Mouse (Mus musculus): ENCODE measurements around the gene Psmd9. TPM values are rescaled to one million over a fixed set of nuclear protein-coding genes. Genes with fewer than 3 reads are reported as not detected.

Gene Psmd9
- polyA plus RNA-seq, 1 experiment, result 70.7 TPM

DNA sequence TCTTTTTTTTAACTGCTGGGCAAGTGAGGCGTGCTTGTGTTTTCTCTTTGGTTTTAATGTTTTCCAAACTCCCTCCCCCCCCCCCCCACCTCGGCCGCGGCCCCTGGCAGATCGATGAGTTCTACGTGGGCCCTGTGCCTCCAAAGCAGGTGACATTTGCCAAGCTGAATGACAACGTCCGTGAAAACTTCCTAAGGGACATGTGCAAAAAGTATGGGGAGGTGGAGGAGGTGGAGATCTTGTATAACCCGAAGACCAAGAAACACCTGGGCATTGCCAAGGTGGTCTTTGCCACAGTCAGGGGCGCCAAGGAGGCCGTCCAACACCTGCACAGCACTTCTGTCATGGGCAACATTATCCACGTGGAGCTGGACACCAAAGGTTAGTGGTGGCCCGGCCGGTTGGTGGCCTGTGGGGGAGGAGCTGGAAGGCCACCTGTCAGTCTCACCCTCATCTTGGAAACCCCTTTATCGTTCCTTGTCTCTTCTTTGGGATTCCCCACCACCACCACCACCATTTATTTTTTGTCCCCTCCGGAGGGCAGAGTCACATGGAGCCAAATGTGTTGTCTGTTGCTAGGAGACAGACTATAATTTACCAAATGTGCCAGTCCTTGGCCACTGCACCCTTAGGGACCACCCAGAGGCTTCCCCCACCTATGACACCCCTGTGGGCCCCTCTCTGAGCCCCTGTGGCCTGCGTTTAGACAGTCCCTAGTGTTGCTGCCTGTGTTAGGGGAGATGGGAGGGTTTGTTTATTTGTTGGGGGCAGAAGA lies 25.1 kb upstream of the Psmd9 start:
- TF ChIP-seq POLR2A (IDR thresholded peaks at IDR 0.05; ENCODE audit: borderline replicate concordance, control insufficient read depth, low read depth, low read length) (no peak; the same call in 1 of the 2 replicates), CTCF (IDR thresholded peaks at IDR 0.05; ENCODE audit: control insufficient read depth, insufficient read depth, low read length) (no peak; the same call in 1 of the 2 replicates)
- Histone ChIP-seq H3K4me3 (replicated peaks; ENCODE audit: control insufficient read depth, low read depth, low read length) (peak overlapping the region; percentile 50), H3K4me1 (ENCODE audit: control insufficient read depth, insufficient read depth, low read length) (no peaks in the 10 kb centered on the region; the same call in none of the 2 replicates), H3K27ac (ENCODE audit: control insufficient read depth, insufficient read depth, low read depth, low read length, poor library complexity) (peak overlapping the region; percentile 68)
- WGBS, result 6% methylated on average over 17 of the region's 17 CpGs

GRCm38 (mm10) chr5:123144746-123145590 lies 24.2 kb upstream of the Psmd9 start:
- H3K4me1 ChIP-seq (ENCODE audit: control insufficient read depth, insufficient read depth, low read length), result peaks cover 1% of the 10 kb centered on the region
- TF ChIP-seq CTCF (IDR thresholded peaks at IDR 0.05; ENCODE audit: control insufficient read depth, insufficient read depth, low read length) (no peak), POLR2A (IDR thresholded peaks at IDR 0.05; ENCODE audit: borderline replicate concordance, control insufficient read depth, low read depth, low read length) (no peak)
- peak overlapping the region; percentile 68 for H3K27ac ChIP-seq (ENCODE audit: control insufficient read depth, insufficient read depth, low read depth, low read length, poor library complexity)
- H3K4me3 ChIP-seq (replicated peaks; ENCODE audit: control insufficient read depth, low read depth, low read length), result peak overlapping the region; percentile 50
- WGBS, result 23% methylated on average over 20 of the region's 20 CpGs

DNA sequence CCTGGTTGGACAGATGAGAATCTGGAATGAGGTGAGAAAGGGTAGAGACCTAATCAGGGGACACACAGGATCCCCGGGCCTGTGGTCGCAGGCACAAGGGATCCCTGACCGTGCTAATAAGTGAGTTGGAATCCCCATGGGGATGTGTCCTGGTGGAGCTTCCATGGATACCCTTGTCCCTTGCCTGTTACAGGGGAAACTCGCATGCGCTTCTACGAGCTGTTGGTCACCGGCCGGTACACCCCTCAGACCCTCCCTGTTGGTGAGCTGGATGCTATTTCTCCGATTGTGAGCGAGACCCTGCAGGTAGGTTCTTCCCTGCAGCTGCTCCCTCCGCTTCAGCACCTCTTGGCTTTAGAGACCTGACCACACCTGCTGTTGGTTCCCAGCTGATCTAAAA lies 22.9 kb upstream of the Psmd9 start:
- Histone ChIP-seq H3K27ac (ENCODE audit: control insufficient read depth, insufficient read depth, low read depth, low read length, poor library complexity) (no peak overlapping the region), H3K4me1 (ENCODE audit: control insufficient read depth, insufficient read depth, low read length) (peaks cover 3% of the 10 kb centered on the region), H3K4me3 (replicated peaks; ENCODE audit: control insufficient read depth, low read depth, low read length) (no peak overlapping the region)
- TF ChIP-seq POLR2A (IDR thresholded peaks at IDR 0.05; ENCODE audit: borderline replicate concordance, control insufficient read depth, low read depth, low read length), result no peak
- no peak for TF ChIP-seq CTCF (IDR thresholded peaks at IDR 0.05; ENCODE audit: control insufficient read depth, insufficient read depth, low read length)
- WGBS, result 92% methylated on average over 11 of the region's 11 CpGs

GRCm38 (mm10) chr5:123147569-123147968 lies 21.6 kb upstream of the Psmd9 start:
- Histone ChIP-seq H3K4me1 (ENCODE audit: control insufficient read depth, insufficient read depth, low read length) (peaks cover 10% of the 10 kb centered on the region), H3K27ac (ENCODE audit: control insufficient read depth, insufficient read depth, low read depth, low read length, poor library complexity) (no peak overlapping the region), H3K4me3 (replicated peaks; ENCODE audit: control insufficient read depth, low read depth, low read length) (no peak overlapping the region)
- 89% methylated on average over 17 of the region's 17 CpGs for WGBS
- no peak for TF ChIP-seq POLR2A (IDR thresholded peaks at IDR 0.05; ENCODE audit: borderline replicate concordance, control insufficient read depth, low read depth, low read length)
- TF ChIP-seq CTCF (IDR thresholded peaks at IDR 0.05; ENCODE audit: control insufficient read depth, insufficient read depth, low read length), result no peak

GRCm38 (mm10) chr5:123148073-123148722 lies 21.0 kb upstream of the Psmd9 start:
- TF ChIP-seq POLR2A (IDR thresholded peaks at IDR 0.05; ENCODE audit: borderline replicate concordance, control insufficient read depth, low read depth, low read length) (no peak), CTCF (IDR thresholded peaks at IDR 0.05; ENCODE audit: control insufficient read depth, insufficient read depth, low read length) (no peak)
- Histone ChIP-seq H3K4me3 (replicated peaks; ENCODE audit: control insufficient read depth, low read depth, low read length) (no peak overlapping the region), H3K27ac (ENCODE audit: control insufficient read depth, insufficient read depth, low read depth, low read length, poor library complexity) (no peak overlapping the region), H3K4me1 (ENCODE audit: control insufficient read depth, insufficient read depth, low read length) (peaks cover 15% of the 10 kb centered on the region)
- 92% methylated on average over 25 of the region's 25 CpGs for WGBS

DNA sequence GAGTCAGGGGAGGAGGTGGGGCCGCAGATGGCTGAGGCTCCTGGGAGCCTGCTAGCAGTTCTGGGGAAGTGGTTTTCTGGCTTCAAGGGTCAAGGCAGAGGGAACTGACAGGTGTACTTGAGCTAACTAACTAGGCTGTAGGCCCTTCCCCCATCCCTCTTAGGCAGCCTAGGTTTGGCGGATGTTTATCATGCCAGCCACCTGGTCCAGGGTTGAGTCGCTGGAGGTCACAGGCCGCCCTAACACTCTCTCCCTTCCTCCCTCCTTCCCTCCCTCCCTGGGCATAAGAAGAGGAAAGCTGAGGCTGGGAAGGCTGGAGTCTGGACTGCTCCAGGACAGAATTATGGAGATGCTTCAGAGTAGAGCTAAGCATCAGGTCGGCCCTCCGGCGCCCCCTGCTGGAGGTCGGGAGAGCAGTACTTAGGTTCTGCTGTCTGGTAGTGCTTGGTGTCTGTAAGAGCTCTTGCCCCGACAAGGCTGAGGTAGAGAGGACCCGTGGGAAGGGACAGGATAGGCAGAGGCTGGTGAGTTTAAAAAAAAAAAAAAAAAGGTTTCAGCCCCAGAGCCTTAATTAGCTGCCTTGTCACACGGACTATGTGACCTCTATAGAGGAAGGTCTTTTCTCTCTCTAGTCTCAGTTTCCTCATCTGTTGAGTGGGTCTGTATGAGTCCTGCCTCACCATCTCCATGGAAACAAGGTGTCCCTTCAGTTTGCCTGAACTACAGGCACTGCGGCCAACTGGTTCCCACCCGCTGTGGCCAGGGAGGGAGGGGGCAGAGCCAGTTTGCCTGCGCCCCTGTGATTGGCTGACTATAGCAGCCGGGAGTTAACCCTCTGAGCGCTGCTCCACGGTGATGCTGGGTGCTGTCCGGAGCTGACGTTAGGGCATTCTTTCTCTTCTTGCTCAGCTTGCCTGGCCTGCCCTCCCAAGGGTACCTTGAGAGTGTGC lies 19.5 kb upstream of the Psmd9 start:
- WGBS, result 4% methylated on average over 19 of the region's 19 CpGs
- peak overlapping the region; percentile 71 for H3K4me3 ChIP-seq (replicated peaks; ENCODE audit: control insufficient read depth, low read depth, low read length)
- TF ChIP-seq POLR2A (IDR thresholded peaks at IDR 0.05; ENCODE audit: borderline replicate concordance, control insufficient read depth, low read depth, low read length) (peak; percentile 53; the same call in 1 of the 2 replicates), CTCF (IDR thresholded peaks at IDR 0.05; ENCODE audit: control insufficient read depth, insufficient read depth, low read length) (peak; percentile 94)
- peak overlapping the region; percentile 94 for H3K27ac ChIP-seq (ENCODE audit: control insufficient read depth, insufficient read depth, low read depth, low read length, poor library complexity)
- peaks cover 15% of the 10 kb centered on the region for H3K4me1 ChIP-seq (ENCODE audit: control insufficient read depth, insufficient read depth, low read length)

GRCm38 (mm10) chr5:123150641-123151040 lies 18.6 kb upstream of the Psmd9 start:
- 3% methylated on average over 7 of the region's 7 CpGs for WGBS
- TF ChIP-seq CTCF (IDR thresholded peaks at IDR 0.05; ENCODE audit: control insufficient read depth, insufficient read depth, low read length) (no peak), POLR2A (IDR thresholded peaks at IDR 0.05; ENCODE audit: borderline replicate concordance, control insufficient read depth, low read depth, low read length) (no peak)
- H3K4me1 ChIP-seq (ENCODE audit: control insufficient read depth, insufficient read depth, low read length), result peaks cover 15% of the 10 kb centered on the region
- peak overlapping the region; percentile 94 for H3K27ac ChIP-seq (ENCODE audit: control insufficient read depth, insufficient read depth, low read depth, low read length, poor library complexity)
- H3K4me3 ChIP-seq (replicated peaks; ENCODE audit: control insufficient read depth, low read depth, low read length), result peak overlapping the region; percentile 71
